Mouse (Mus musculus) liver, adult 2 months (tissue): ENCODE data around the gene Stxbp5l. TPM values are rescaled to one million over a fixed set of nuclear protein-coding genes. Genes with fewer than 3 reads are reported as not detected.

Experiments used
- DNase-seq: peaks from one replicate; pipeline ENCODE4 v3.0.0-alpha.2; 2011; ENCODE audit warnings: low read depth, low spot score; ENCODE audit errors: extremely low read depth
- H3K27ac ChIP-seq: fragments of 200-500 bp; replicated peaks from 2 replicates; pipeline ENCODE4 v1.5.1; 2012; ENCODE audit warnings: low read depth, mild to moderate bottlenecking, control low read depth, inconsistent platforms, low read length; ENCODE audit not compliant: insufficient read depth
- H3K27me3 ChIP-seq: fragments of 200-500 bp; 2 replicates; pipeline ENCODE4 v1.6.1; 2012; ENCODE audit warnings: mild to moderate bottlenecking, moderate library complexity, low read length, inconsistent platforms; ENCODE audit not compliant: control insufficient read depth, insufficient read depth
- H3K36me3 ChIP-seq: fragments of 200-500 bp; 2 replicates; pipeline ENCODE4 v1.6.1; 2012; ENCODE audit warnings: low read length, inconsistent platforms; ENCODE audit not compliant: control insufficient read depth, insufficient read depth
- H3K4me1 ChIP-seq: fragments of 200-500 bp; 2 replicates; pipeline ENCODE4 v1.6.1; 2011; ENCODE audit warnings: low read length; ENCODE audit not compliant: control insufficient read depth, insufficient read depth
- H3K4me3 ChIP-seq: fragments of 200-500 bp; 2 replicates; pipeline ENCODE4 v1.5.1; 2011; ENCODE audit warnings: low read depth, mild to moderate bottlenecking, control low read depth, low read length, moderate library complexity; ENCODE audit not compliant: insufficient read depth
- H3K79me2 ChIP-seq: fragments of 200-500 bp; 2 replicates; pipeline ENCODE4 v1.6.1; 2012; ENCODE audit warnings: inconsistent platforms, mild to moderate bottlenecking, low read length, moderate library complexity; ENCODE audit not compliant: control insufficient read depth, insufficient read depth
- H3K9ac ChIP-seq: fragments of 200-500 bp; 2 replicates; pipeline ENCODE4 v1.6.1; 2012; ENCODE audit warnings: low read depth, mild to moderate bottlenecking, control low read depth, inconsistent platforms, low read length
- CTCF ChIP-seq: fragments of 200-500 bp; IDR thresholded peaks from 2 replicates; pipeline ENCODE4 v1.5.1; 2011; ENCODE audit warnings: low read depth, low read length, control low read depth
- POLR2A ChIP-seq: fragments of 200-500 bp; IDR thresholded peaks from 2 replicates; pipeline ENCODE4 v1.6.1; 2011; ENCODE audit warnings: low read length, control low read depth; ENCODE audit not compliant: insufficient read depth; ENCODE audit errors: extremely low read depth
- WGBS: fragments of 180-500 bp; shearing (Covaris S2); methylation state at CpG from one replicate; pipeline ENCODE4 v1.1.7; 2018; 5-methylcytosine and 5-hydroxymethylcytosine counted together
- polyA plus RNA-seq: library from polyadenylated mRNA; depleted of rRNA; stranded (reverse); fragments of >200 nt; gene quantifications from 2 replicates; pipeline ENCODE4 v1.2.3, GENCODE M21; 2012
- total RNA-seq: library from RNA; depleted of rRNA; stranded (reverse); fragments of >200 nt; gene quantifications from 2 replicates; pipeline ENCODE4 v1.2.3, GENCODE M21; 2014

The Stxbp5l gene
- total and polyA plus RNA-seq, 2 experiments: 0.46 TPM; not detected in 1

GRCm38 (mm10) chr16:37420512-37420911 is 35.8 kb upstream of the Stxbp5l start:
- DNase-seq: no peak
- Histone ChIP-seq H3K27me3 (no peaks in the 10 kb centered on the region), H3K4me3 (no peak overlapping the region), H3K79me2 (no peaks in the 10 kb centered on the region), H3K27ac (no peak overlapping the region), H3K9ac (no peak overlapping the region), H3K36me3 (no peaks in the 10 kb centered on the region), H3K4me1 (no peaks in the 10 kb centered on the region)
- 74% methylated on average over 2 of the region's 2 CpGs for WGBS
- TF ChIP-seq POLR2A (no peak), CTCF (no peak)

- H3K79me2 ChIP-seq: no peaks in the 10 kb centered on the region
- no peak for TF ChIP-seq POLR2A
- no peak for TF ChIP-seq CTCF
- H3K36me3 ChIP-seq: no peaks in the 10 kb centered on the region
- H3K27me3 ChIP-seq: no peaks in the 10 kb centered on the region
- DNase-seq: no peak
- no peak overlapping the region for H3K4me3 ChIP-seq
- WGBS: 85% methylated on average over 4 of the region's 4 CpGs
- no peak overlapping the region for H3K27ac ChIP-seq
- no peaks in the 10 kb centered on the region for H3K4me1 ChIP-seq
- H3K9ac ChIP-seq: no peak overlapping the region
These were observed 20.8 kb upstream of the Stxbp5l start for GRCm38 (mm10) chr16:37405536-37405935.

GRCm38 (mm10) chr16:37404922-37405321 is 20.2 kb upstream of the Stxbp5l start:
- H3K27me3 ChIP-seq: no peaks in the 10 kb centered on the region
- no peaks in the 10 kb centered on the region for H3K79me2 ChIP-seq
- no peak for TF ChIP-seq CTCF
- TF ChIP-seq POLR2A: no peak
- 68% methylated on average over 1 of the region's 1 CpGs for WGBS
- no peaks in the 10 kb centered on the region for H3K36me3 ChIP-seq
- H3K4me3 ChIP-seq: no peak overlapping the region
- H3K4me1 ChIP-seq: no peaks in the 10 kb centered on the region
- H3K27ac ChIP-seq: no peak overlapping the region
- no peak overlapping the region for H3K9ac ChIP-seq
- DNase-seq: no peak

GRCm38 (mm10) chr16:37389964-37390363 is 5.2 kb upstream of the Stxbp5l start:
- no peak overlapping the region for H3K27ac ChIP-seq
- no peak for DNase-seq
- H3K79me2 ChIP-seq: no peaks in the 10 kb centered on the region
- no peaks in the 10 kb centered on the region for H3K36me3 ChIP-seq
- no peak overlapping the region for H3K4me3 ChIP-seq
- TF ChIP-seq CTCF (no peak), POLR2A (no peak)
- H3K27me3 ChIP-seq: no peaks in the 10 kb centered on the region
- no peak overlapping the region for H3K9ac ChIP-seq
- H3K4me1 ChIP-seq: no peaks in the 10 kb centered on the region

GRCm38 (mm10) chr16:37389201-37389905 is 4.6 kb upstream of the Stxbp5l start:
- Histone ChIP-seq H3K4me3 (no peak overlapping the region), H3K4me1 (peaks cover 2% of the 10 kb centered on the region), H3K27me3 (peaks cover 2% of the 10 kb centered on the region), H3K9ac (no peak overlapping the region), H3K36me3 (no peaks in the 10 kb centered on the region), H3K79me2 (no peaks in the 10 kb centered on the region), H3K27ac (no peak overlapping the region)
- TF ChIP-seq POLR2A (no peak), CTCF (no peak)
- 34% methylated on average over 4 of the region's 4 CpGs for WGBS
- no peak for DNase-seq

- H3K36me3 ChIP-seq: no peaks in the 10 kb centered on the region
- H3K4me1 ChIP-seq: peaks cover 3% of the 10 kb centered on the region
- H3K27me3 ChIP-seq: peaks cover 4% of the 10 kb centered on the region
- peak overlapping the region; percentile 48; the same call in 1 of the 2 replicates for H3K4me3 ChIP-seq
- no peak overlapping the region for H3K27ac ChIP-seq
- H3K79me2 ChIP-seq: no peaks in the 10 kb centered on the region
- H3K9ac ChIP-seq: peak overlapping the region; percentile 7; the same call in 1 of the 2 replicates
- WGBS: 1% methylated on average over 25 of the region's 30 CpGs
- TF ChIP-seq CTCF (no peak), POLR2A (no peak)
- no peak for DNase-seq
These were observed 393 bp downstream of the Stxbp5l start for GRCm38 (mm10) chr16:37384369-37384768.
